Mouse (Mus musculus): ENCODE results near the gene Rhot1. TPM values are rescaled to one million over a fixed set of nuclear protein-coding genes. Genes with fewer than 3 reads are reported as not detected.
"Not testable (repeated sequence)": the region's sequence is repeated elsewhere in the genome, so short reads cannot be mapped to it uniquely, and the experiment has no call there.

Gene Rhot1
- total RNA-seq (2021): 10 to 100 TPM; 62.2 to 64.0 TPM
- long read RNA-seq, full-length matches to known transcripts: 58 of 78 reads
- long read RNA-seq, partial matches to known transcripts: 6 of 78 reads
- long read RNA-seq, other reads (novel, unspliced or antisense): 14 of 78 reads

GRCm38 (mm10) chr11:80208860-80209800 is at the start of gene Rhot1:
Rhot1 (plus strand) TSS chr11:80209019.
- DNase-seq (ENCODE audit: low spot score in 2 of 2): peak; percentile 99

DNA sequence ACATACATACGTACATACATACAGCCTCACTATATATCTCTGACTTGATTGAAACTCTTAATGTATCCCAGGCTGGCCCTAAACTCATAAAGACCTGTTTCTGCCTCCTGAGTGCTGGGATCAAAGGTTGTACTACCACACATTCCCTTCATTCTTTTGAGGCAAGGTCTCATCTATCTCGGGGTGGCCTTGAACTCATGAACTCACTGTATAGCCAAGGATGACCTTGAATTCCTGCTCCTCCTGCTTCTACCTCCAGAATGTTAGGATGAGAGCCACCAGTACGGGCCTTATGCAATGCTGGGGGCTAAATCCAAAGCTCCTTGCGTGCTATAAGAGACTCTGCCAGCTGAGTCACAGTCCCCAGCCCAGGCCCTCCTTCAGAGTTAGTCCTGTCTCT is 47.8 kb upstream of the Rhot1 start:
- DNase-seq (ENCODE audit: low spot score in 2 of 2): no peak

GRCm38 (mm10) chr11:80163362-80164116 is 45.3 kb upstream of the Rhot1 start:
- no peak for DNase-seq (ENCODE audit: low spot score in 2 of 2)

- DNase-seq (ENCODE audit: low spot score in 2 of 2): no peak
Measured at GRCm38 (mm10) chr11:80164224-80164623, 44.6 kb upstream of the Rhot1 start.

DNA sequence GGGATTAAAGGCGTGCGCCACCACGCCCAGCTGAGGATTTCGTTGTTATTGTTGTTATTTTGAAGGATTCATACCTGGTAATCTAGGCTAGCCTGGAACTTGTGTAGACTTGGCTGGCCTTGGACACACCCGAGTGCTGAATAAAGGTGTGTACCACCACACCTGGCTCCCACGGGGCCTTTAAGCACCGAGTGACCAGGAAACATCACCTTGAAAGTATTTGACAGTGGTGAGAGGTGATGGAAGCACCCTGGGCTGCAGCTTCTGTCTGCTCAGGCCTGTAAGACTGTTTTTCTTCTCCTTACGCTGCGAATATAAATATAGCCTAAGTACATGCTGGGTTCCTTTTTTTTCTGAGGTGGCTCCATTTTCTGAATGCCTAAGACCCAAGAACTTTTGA is 40.7 kb upstream of the Rhot1 start:
- DNase-seq (ENCODE audit: low spot score in 2 of 2): no peak

DNA sequence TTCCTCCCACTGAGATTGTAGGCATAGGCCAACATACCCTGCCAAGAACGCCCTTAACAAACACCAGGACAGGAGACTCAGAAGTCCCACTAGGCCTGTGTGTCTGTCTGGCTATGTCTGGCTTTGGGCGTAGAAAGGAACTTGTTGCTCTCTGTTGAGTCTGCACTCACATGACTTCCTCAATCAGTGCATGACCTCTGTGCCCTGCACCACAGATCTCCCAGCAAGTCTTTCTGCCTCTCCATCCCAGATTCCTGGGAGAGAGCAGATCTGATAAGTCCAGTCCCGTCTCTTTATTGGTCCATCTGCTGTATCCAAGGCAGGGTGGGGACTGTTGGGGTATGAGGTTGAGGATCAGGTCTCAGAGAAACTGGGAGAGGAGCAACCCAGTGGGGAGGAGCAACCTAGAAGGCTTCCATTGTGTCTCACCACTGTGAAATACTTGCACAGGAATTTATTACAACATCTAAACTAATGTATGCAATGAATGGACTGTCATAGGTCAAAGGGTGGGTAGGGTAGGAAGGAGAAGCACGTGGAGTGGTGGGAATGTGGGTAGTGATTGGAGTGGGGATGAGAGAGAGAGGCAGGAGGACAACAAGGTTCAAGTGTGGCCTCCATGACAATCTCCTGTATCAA is 40.1 kb upstream of the Rhot1 start:
- DNase-seq (ENCODE audit: low spot score in 2 of 2): no peak

GRCm38 (mm10) chr11:80169629-80170028 is 39.2 kb upstream of the Rhot1 start:
- DNase-seq (ENCODE audit: low spot score in 2 of 2): no peak

- no peak for DNase-seq (ENCODE audit: low spot score in 2 of 2)
Measured at GRCm38 (mm10) chr11:80170351-80170750, 38.5 kb upstream of the Rhot1 start.

- DNase-seq (ENCODE audit: low spot score in 2 of 2): no peak
Measured at GRCm38 (mm10) chr11:80171884-80172283, 36.9 kb upstream of the Rhot1 start.

DNA sequence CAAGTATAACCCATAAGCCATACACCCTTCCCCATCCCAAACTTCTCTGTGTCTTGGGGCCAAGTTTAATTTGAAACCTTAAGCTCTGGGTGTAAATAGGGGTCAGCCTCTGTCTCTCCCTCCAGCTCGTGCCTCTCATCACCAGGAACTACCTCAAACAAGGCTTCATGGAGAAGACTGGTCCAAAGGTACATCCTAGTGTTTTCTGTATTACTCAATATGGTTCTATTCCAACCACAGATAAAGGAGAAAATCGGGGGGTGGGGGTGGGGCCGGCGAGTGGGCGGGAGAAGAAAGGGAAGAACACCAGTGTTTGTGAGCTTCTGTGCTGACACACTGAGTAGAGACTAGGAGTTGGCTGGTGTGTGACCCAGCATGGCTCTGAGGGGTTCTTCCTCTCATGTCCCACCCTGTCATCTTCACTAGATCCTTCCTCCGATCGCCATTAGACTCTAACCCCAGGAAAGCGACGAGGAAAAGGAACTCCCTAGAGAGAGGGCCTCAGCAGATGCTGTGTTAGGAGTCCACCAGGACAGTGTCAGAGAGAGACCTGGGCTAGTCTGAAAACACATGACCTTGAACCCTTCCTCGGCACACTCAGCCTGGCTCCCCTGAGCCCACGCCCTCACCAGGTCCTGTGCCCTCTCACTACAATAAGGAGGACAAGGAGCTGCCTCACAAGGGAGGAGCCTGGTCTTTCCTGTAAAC is 34.7 kb upstream of the Rhot1 start:
- DNase-seq (ENCODE audit: low spot score in 2 of 2): no peak

- peak in 1 of 2 experiments; percentile 26 for DNase-seq (ENCODE audit: low spot score in 2 of 2)
Measured at GRCm38 (mm10) chr11:80176911-80177895, 31.6 kb upstream of the Rhot1 start.

GRCm38 (mm10) chr11:80178316-80178715 is 30.5 kb upstream of the Rhot1 start:
- DNase-seq (ENCODE audit: low spot score in 2 of 2): no peak

DNA sequence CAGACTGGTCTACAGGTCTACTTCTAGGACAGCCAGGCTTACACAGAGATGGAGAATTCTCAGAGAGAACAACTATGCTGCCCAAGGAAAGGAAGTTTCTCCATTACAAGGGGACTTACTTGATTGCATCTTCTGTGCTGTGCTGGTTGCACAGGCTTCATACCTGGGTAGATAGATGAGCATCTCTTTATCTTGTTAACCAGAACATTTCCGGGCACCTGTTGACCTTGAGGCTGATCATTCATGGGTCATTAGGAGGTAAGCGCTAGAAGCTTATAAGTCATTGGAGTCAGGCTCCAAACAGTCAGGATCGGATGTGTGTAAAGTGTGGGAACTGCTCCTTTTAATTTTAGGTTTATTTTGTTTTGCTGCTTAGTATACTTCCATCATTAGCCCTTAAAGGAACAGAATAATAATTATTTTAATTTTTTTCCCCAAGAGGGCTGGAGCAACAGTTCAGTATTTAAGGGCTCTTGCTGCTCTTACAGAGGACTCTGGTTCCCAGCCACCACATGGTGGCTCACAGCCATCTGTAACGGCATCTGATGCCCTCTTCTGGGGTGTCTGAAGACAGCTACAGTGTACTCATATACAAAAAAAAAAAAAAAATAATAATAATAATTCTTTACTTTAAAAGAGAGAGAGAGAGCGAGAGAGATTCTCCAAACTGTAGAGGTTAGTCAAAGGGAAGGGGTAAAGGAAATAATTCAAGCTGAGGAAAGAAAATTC is 27.6 kb upstream of the Rhot1 start:
- no peak for DNase-seq (ENCODE audit: low spot score in 2 of 2)

- DNase-seq (ENCODE audit: low spot score in 2 of 2): not testable (repeated sequence)
Measured at GRCm38 (mm10) chr11:80183054-80183704, 25.6 kb upstream of the Rhot1 start.

- peak; percentile 78 to 84 for DNase-seq (ENCODE audit: low spot score in 2 of 2)
Measured at GRCm38 (mm10) chr11:80183705-80184255, 25.0 kb upstream of the Rhot1 start, which contains the start of gene Rnf135. Rnf135 (plus strand) TSS chr11:80183851.

- no peak for DNase-seq (ENCODE audit: low spot score in 2 of 2)
Measured at GRCm38 (mm10) chr11:80184531-80185071, 24.2 kb upstream of the Rhot1 start.

DNA sequence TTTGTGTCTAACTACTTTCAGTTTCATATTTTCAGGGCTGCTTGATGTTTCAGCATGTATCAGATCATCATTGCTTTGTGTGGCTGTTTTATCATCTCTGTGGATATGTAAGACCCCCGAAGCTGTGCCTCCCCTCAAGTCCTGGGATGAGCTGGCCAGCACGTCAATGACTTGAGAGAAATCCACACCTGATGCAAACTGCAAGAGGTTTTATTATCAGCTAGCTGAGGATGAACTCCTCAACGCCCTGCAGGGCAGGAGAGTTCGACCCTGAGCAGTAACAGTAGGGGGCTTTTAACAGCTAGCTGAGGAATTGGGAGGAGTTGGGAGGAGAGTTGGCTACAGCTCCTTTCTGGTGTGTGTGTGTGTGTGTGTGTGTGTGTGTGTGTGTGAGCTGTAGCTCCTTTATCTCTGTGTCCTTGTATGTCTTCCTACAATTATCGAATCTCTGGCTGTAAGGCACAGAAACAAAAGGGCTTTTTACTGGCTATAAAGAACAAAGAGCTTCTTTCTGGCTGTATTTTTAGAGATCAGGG is 23.3 kb upstream of the Rhot1 start:
- not testable (repeated sequence) for DNase-seq (ENCODE audit: low spot score in 2 of 2)
